Mouse (Mus musculus): ENCODE measurements at regions not wholly inside any gene's neighbourhood (a gene's known extent, or its start where the extent isn't known, plus 50 kb on each side); places are given as distances from the start of the nearest gene placed in this dataset.

DNA sequence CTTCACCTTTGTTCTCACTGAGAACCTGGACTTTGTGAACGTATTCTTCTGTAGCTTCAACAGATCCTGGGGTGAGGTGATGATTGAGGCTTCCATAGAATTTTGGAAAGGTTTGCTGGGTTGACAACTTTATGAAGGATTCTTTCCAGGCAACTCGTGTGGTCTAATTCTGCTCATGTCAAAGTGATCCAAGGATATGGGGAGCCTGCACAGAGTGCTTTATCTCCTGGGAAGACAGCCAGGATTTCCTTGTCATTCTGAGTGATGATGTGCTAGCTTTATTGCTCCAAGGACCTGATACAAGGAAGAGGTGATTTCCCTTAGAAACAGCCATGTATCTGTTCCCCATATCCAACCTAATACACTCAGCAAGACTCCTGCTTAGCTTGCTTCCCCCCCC is 63.0 kb upstream of the Kif16b start:
- DNase-seq (ENCODE audit: low spot score in 2 of 2), result no peak

- peak; percentile 17 to 32 for DNase-seq (ENCODE audit: low spot score in 2 of 2)
Measured at GRCm38 (mm10) chr2:142967250-142967649, 65.9 kb upstream of the Kif16b start.

- DNase-seq (ENCODE audit: low spot score in 2 of 2), result no peak
Measured at GRCm38 (mm10) chr2:142980771-142981170, 79.4 kb upstream of the Kif16b start.

GRCm38 (mm10) chr2:142988691-142989090 is 74.1 kb upstream of the Snrpb2 start:
- DNase-seq (ENCODE audit: low spot score in 2 of 2), result no peak

DNA sequence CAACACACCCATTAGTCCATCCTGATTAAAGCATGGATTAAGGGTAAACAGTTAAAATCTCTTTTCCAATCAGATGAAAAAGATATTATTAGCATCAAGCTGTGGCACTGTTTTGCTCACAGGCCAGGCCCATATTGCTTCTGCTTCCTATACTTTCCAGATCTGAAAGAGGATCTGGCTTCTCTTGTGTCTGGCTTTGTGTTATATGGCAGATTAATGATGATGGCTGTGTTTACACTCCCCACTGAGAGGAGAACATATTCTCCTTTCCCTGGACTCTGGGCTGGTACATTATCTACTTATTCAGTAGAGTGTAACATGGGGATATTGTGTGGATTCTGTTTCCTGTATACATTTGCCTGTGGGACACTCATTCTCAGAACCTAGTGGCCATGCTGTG is 66.8 kb upstream of the Snrpb2 start:
- DNase-seq (ENCODE audit: low spot score in 2 of 2), result no peak

- no peak for DNase-seq (ENCODE audit: low spot score in 2 of 2)
Measured at GRCm38 (mm10) chr2:143002874-143003273, 60.0 kb upstream of the Snrpb2 start.

- no peak for DNase-seq (ENCODE audit: low spot score in 2 of 2)
Measured at GRCm38 (mm10) chr2:143003341-143003740, 59.5 kb upstream of the Snrpb2 start.

GRCm38 (mm10) chr2:143011380-143011779 is 51.5 kb upstream of the Snrpb2 start:
- DNase-seq (ENCODE audit: low spot score in 2 of 2), result no peak
